Mouse (Mus musculus) stomach, postnatal 0 days (tissue): ENCODE data around the gene Vmn1r21.

Experiments used
- CTCF ChIP-seq: IDR thresholded peaks from 2 replicates; pipeline ENCODE4 v1.5.1; 2016; ENCODE audit warnings: antibody characterized with exemption, low read depth, mild to moderate bottlenecking, moderate library complexity
- EP300 ChIP-seq: optimal IDR thresholded peaks from 2 replicates; pipeline ENCODE3; 2016; ENCODE audit warnings: antibody characterized with exemption

GRCm38 (mm10) chr6:57803130-57803529 lies 47.0 kb downstream of the Vmn1r21 start:
- no peak for TF ChIP-seq EP300
- no peak for TF ChIP-seq CTCF
